Comparison of ENCODE assay signal across 8 mouse cellular contexts in genomic region chr3:89393605-89394004, GRCm38 (mm10). TPM values are rescaled to one million over a fixed set of nuclear protein-coding genes. Genes with fewer than 3 reads are reported as not detected.
DNase-seq lines count a peak whose midpoint lies in the region; ATAC-seq and TF ChIP-seq lines count a peak whose summit lies in the region.

No protein-coding gene starts in this region.

- ATAC-seq in forebrain, embryonic 16.5 days, result peak; percentile 93
- peak; percentile 88 for ATAC-seq in neural tube, embryonic 15.5 days (ENCODE audit: low FRiP score)

- peak overlapping the region; percentile 71 for H3K4me2 ChIP-seq in forebrain, embryonic 16.5 days (ENCODE audit: low read length)
- peak overlapping the region; percentile 97 for H3K4me2 ChIP-seq in neural tube, embryonic 15.5 days

- WGBS in cerebellum, adult 2 months, result under 1% methylated on average over 15 of the region's 15 CpGs
- WGBS in forebrain, embryonic 16.5 days, result 0% methylated on average over 15 of the region's 15 CpGs
- under 1% methylated on average over 15 of the region's 15 CpGs for WGBS in lung, adult 2 months
- WGBS in neural tube, embryonic 15.5 days, result 0% methylated on average over 15 of the region's 15 CpGs

- intact Hi-C loops in heart, postnatal 36 days (cut with DNase I), result loop anchor here (2.0 kb wide), 2 partner anchors 15 to 45 kb away; partner anchors contain the start of gene Adam15

- DNase-seq in MEL-GATA-1-ER (ENCODE audit: extremely low read depth, low read depth), result peak; percentile 95
- DNase-seq in cerebellum, adult 2 months, result peak; percentile 99
- DNase-seq in heart, postnatal 36 days, result peak; percentile 98
- DNase-seq in layer of hippocampus, adult 2 months (ENCODE audit: low spot score in 2 of 2), result peak; percentile 94 to 96
- DNase-seq in lung, adult 2 months, result peak; percentile 98
- peak; percentile 99 for DNase-seq in testis, postnatal 10 days (ENCODE audit: low spot score)

- TF ChIP-seq CTCF in cerebellum, adult 2 months (IDR thresholded peaks at IDR 0.05; ENCODE audit: borderline replicate concordance, insufficient read depth, low read depth, low read length), result no peak
- no peak for TF ChIP-seq CTCF in layer of hippocampus, adult 2 months (conservative IDR thresholded peaks at IDR 0.05)
- TF ChIP-seq CTCF in lung, adult 2 months (IDR thresholded peaks at IDR 0.05; ENCODE audit: insufficient read depth, low read length), result no peak

- peak overlapping the region; percentile 97 for H3K4me3 ChIP-seq in cerebellum, adult 2 months (replicated peaks; ENCODE audit: insufficient read depth, low read depth, low read length)
- peak overlapping the region; percentile 40 for H3K4me3 ChIP-seq in forebrain, embryonic 16.5 days (replicated peaks; ENCODE audit: low read length)
- peak overlapping the region; percentile 70 for H3K4me3 ChIP-seq in layer of hippocampus, adult 2 months
- H3K4me3 ChIP-seq in lung, adult 2 months (replicated peaks; ENCODE audit: extremely low read depth, low read depth, low read length), result peak overlapping the region; percentile 82
- peak overlapping the region; percentile 48 for H3K4me3 ChIP-seq in neural tube, embryonic 15.5 days (replicated peaks)

- H3K27me3 ChIP-seq in cerebellum, adult 2 months (ENCODE audit: control insufficient read depth, insufficient read depth, low read length), result no peaks in the 10 kb centered on the region
- H3K27me3 ChIP-seq in forebrain, embryonic 16.5 days (replicated peaks; ENCODE audit: control insufficient read depth, insufficient read depth, low read length), result peaks cover 13% of the 10 kb centered on the region
- H3K27me3 ChIP-seq in neural tube, embryonic 15.5 days (replicated peaks), result peaks cover 30% of the 10 kb centered on the region

- no peaks in the 10 kb centered on the region for H3K36me3 ChIP-seq in forebrain, embryonic 16.5 days (ENCODE audit: control insufficient read depth, insufficient read depth)
- H3K36me3 ChIP-seq in neural tube, embryonic 15.5 days, result no peaks in the 10 kb centered on the region

- no peaks in the 10 kb centered on the region for H3K9me3 ChIP-seq in forebrain, embryonic 16.5 days (ENCODE audit: control insufficient read depth, low read length)
- no peaks in the 10 kb centered on the region for H3K9me3 ChIP-seq in neural tube, embryonic 15.5 days (replicated peaks)

- peak overlapping the region; percentile 47 for H3K9ac ChIP-seq in forebrain, embryonic 16.5 days (replicated peaks; ENCODE audit: low read depth, low read length)
- peak overlapping the region; percentile 35 for H3K9ac ChIP-seq in neural tube, embryonic 15.5 days (replicated peaks)

- H3K4me1 ChIP-seq in cerebellum, adult 2 months (ENCODE audit: control insufficient read depth, insufficient read depth, low read length), result peaks cover 11% of the 10 kb centered on the region
- H3K4me1 ChIP-seq in forebrain, embryonic 16.5 days (replicated peaks; ENCODE audit: control insufficient read depth, insufficient read depth, low read length), result peaks cover 55% of the 10 kb centered on the region
- H3K4me1 ChIP-seq in lung, adult 2 months (ENCODE audit: control insufficient read depth, insufficient read depth, low read length), result peaks cover 23% of the 10 kb centered on the region
- H3K4me1 ChIP-seq in neural tube, embryonic 15.5 days, result peaks cover 65% of the 10 kb centered on the region

- peak overlapping the region; percentile 96 for H3K27ac ChIP-seq in cerebellum, adult 2 months (ENCODE audit: insufficient read depth, low read length)
- H3K27ac ChIP-seq in forebrain, embryonic 16.5 days (ENCODE audit: low read length), result peak overlapping the region; percentile 29
- peak overlapping the region; percentile 94 for H3K27ac ChIP-seq in layer of hippocampus, adult 2 months
- peak overlapping the region; percentile 78 for H3K27ac ChIP-seq in neural tube, embryonic 15.5 days (replicated peaks)

- TF ChIP-seq POLR2A in cerebellum, adult 2 months (IDR thresholded peaks at IDR 0.05; ENCODE audit: borderline replicate concordance, insufficient read depth, low read length), result peak; percentile 83
- peak; percentile 84; the same call in 1 of the 2 replicates for TF ChIP-seq POLR2A in lung, adult 2 months (IDR thresholded peaks at IDR 0.05; ENCODE audit: borderline replicate concordance, extremely low read depth, low read depth, low read length)

RNA-seq across cellular contexts. Expression of gene Zbtb7b, which starts 1.0 kb away (rescaled TPM):
- polyA plus RNA-seq in cerebellum, adult 2 months (2012; rRNA removed), result 41.3 and 43.3 TPM in 2 replicates
- 0.51 and 0.77 TPM in 2 replicates for polyA plus RNA-seq in forebrain, embryonic 16.5 days (2015; fragmentation: Nextera tagmentation; extraction: Ambion mirVana)
- 10 to 100 TPM; 20.8 to 23.5 TPM for total RNA-seq in heart, postnatal 36 days (2021)
- total RNA-seq in layer of hippocampus, adult 2 months (2021), result 10 to 100 TPM; 11.3 to 13.4 TPM
- polyA plus RNA-seq in lung, adult 2 months (2012; rRNA removed), result 63.0 and 64.0 TPM in 2 replicates
- 0.73 and 1.5 TPM in 2 replicates for polyA plus RNA-seq in neural tube, embryonic 15.5 days (2015; fragmentation: Nextera tagmentation; extraction: Ambion mirVana)

RNA-seq across cellular contexts. Expression of gene Lenep, which starts 9.0 kb away (rescaled TPM):
- polyA plus RNA-seq in cerebellum, adult 2 months (2012; rRNA removed), result 4.0 and 6.7 TPM in 2 replicates
- 0.77 TPM in 1 of 2 replicates, not detected in the other for polyA plus RNA-seq in forebrain, embryonic 16.5 days (2015; fragmentation: Nextera tagmentation; extraction: Ambion mirVana)
- under 1 TPM; 0.24 to 0.72 TPM for total RNA-seq in heart, postnatal 36 days (2021)
- total RNA-seq in layer of hippocampus, adult 2 months (2021), result 1 to 10 TPM; 5.8 to 7.1 TPM
- polyA plus RNA-seq in lung, adult 2 months (2012; rRNA removed), result 0.45 and 1.5 TPM in 2 replicates
- polyA plus RNA-seq in neural tube, embryonic 15.5 days (2015; fragmentation: Nextera tagmentation; extraction: Ambion mirVana), result 0.18 and 2.1 TPM in 2 replicates

RNA-seq across cellular contexts. Expression of gene Flad1, which starts 18.1 kb away (rescaled TPM):
- 50.1 and 54.0 TPM in 2 replicates for polyA plus RNA-seq in cerebellum, adult 2 months (2012; rRNA removed)
- polyA plus RNA-seq in forebrain, embryonic 16.5 days (2015; fragmentation: Nextera tagmentation; extraction: Ambion mirVana), result 43.6 and 46.7 TPM in 2 replicates
- total RNA-seq in heart, postnatal 36 days (2021), result 10 to 100 TPM; 44.0 to 55.1 TPM
- total RNA-seq in layer of hippocampus, adult 2 months (2021), result 10 to 100 TPM; 37.2 to 39.8 TPM
- 22.9 and 26.6 TPM in 2 replicates for polyA plus RNA-seq in lung, adult 2 months (2012; rRNA removed)
- polyA plus RNA-seq in neural tube, embryonic 15.5 days (2015; fragmentation: Nextera tagmentation; extraction: Ambion mirVana), result 32.7 and 33.1 TPM in 2 replicates

RNA-seq across cellular contexts. Expression of gene Cks1b, which starts 24.6 kb away (rescaled TPM):
- polyA plus RNA-seq in cerebellum, adult 2 months (2012; rRNA removed), result 7.0 and 7.2 TPM in 2 replicates
- 139 and 156 TPM in 2 replicates for polyA plus RNA-seq in forebrain, embryonic 16.5 days (2015; fragmentation: Nextera tagmentation; extraction: Ambion mirVana)
- total RNA-seq in heart, postnatal 36 days (2021), result 1 to 10 TPM; 5.1 to 5.4 TPM
- 1 to 10 TPM; 1.4 to 2.7 TPM for total RNA-seq in layer of hippocampus, adult 2 months (2021)
- polyA plus RNA-seq in lung, adult 2 months (2012; rRNA removed), result 6.7 and 11.7 TPM in 2 replicates
- polyA plus RNA-seq in neural tube, embryonic 15.5 days (2015; fragmentation: Nextera tagmentation; extraction: Ambion mirVana), result 79.3 and 153 TPM in 2 replicates

RNA-seq across cellular contexts. Expression of gene Shc1, which starts 24.6 kb away (rescaled TPM):
- 15.9 and 16.0 TPM in 2 replicates for polyA plus RNA-seq in cerebellum, adult 2 months (2012; rRNA removed)
- polyA plus RNA-seq in forebrain, embryonic 16.5 days (2015; fragmentation: Nextera tagmentation; extraction: Ambion mirVana), result 14.4 and 17.2 TPM in 2 replicates
- total RNA-seq in heart, postnatal 36 days (2021), result 10 to 100 TPM; 34.1 to 36.6 TPM
- total RNA-seq in layer of hippocampus, adult 2 months (2021), result 10 to 100 TPM; 12.2 to 14.3 TPM
- polyA plus RNA-seq in lung, adult 2 months (2012; rRNA removed), result 69.8 and 84.6 TPM in 2 replicates
- polyA plus RNA-seq in neural tube, embryonic 15.5 days (2015; fragmentation: Nextera tagmentation; extraction: Ambion mirVana), result 22.0 and 35.3 TPM in 2 replicates

Comparison
In these comparisons a context has a peak if more than half of its experiments do, and no peak if none do; other contexts are left out.
1. Peak in every context shown above with its lines: DNase-seq, ATAC-seq, H3K4me3 ChIP-seq and H3K27ac ChIP-seq.
2. H3K27ac ChIP-seq: peak in every context shown above with its lines; median percentile 96 in cerebellum, adult 2 months; 94 in layer of hippocampus, adult 2 months; 78 in neural tube, embryonic 15.5 days; 29 in forebrain, embryonic 16.5 days.
3. H3K4me3 ChIP-seq: peak in every context shown above with its lines; median percentile 97 in cerebellum, adult 2 months; 82 in lung, adult 2 months; 70 in layer of hippocampus, adult 2 months; 48 in neural tube, embryonic 15.5 days; 40 in forebrain, embryonic 16.5 days.
4. RNA of gene Zbtb7b, which starts 1.0 kb away (polyA plus RNA-seq): 63.0 to 64.0 TPM in lung, adult 2 months and 41.3 to 43.3 TPM in cerebellum, adult 2 months; 0.51 to 0.77 TPM in forebrain, embryonic 16.5 days and 0.73 to 1.5 TPM in neural tube, embryonic 15.5 days; every median in the first group is over 10 times any median in the second.